Mouse (Mus musculus) lung, embryonic 14.5 days (tissue): ENCODE data around the gene Myo10. TPM values are rescaled to one million over a fixed set of nuclear protein-coding genes. Genes with fewer than 3 reads are reported as not detected.
A peak's percentile ranks its signal among the peaks of the same experiment; 100 is the strongest.

Experiments used
- ATAC-seq: fragments of 200-750 bp; cut with Nextera tagmentation; 2 replicates; pipeline ENCODE4 v1.8.0; 2017; ENCODE audit warnings: mild to moderate bottlenecking, moderate TSS enrichment, moderate library complexity; ENCODE audit not compliant: insufficient read depth
- DNase-seq: peaks from one replicate; pipeline ENCODE4 v3.0.0-alpha.2; 2015
- H3K27ac ChIP-seq: fragments of 300-500 bp; sonication (generic); 2 replicates; pipeline ENCODE4 v1.5.1; 2014; ENCODE audit warnings: low read depth, mild to moderate bottlenecking, moderate library complexity
- H3K27me3 ChIP-seq: fragments of 300-500 bp; sonication (generic); 2 replicates; pipeline ENCODE4 v1.6.1; 2014; ENCODE audit warnings: low read length, control low read depth; ENCODE audit not compliant: insufficient read depth
- H3K36me3 ChIP-seq: fragments of 300-500 bp; sonication (generic); 2 replicates; pipeline ENCODE4 v1.6.1; 2014; ENCODE audit warnings: control low read depth; ENCODE audit not compliant: insufficient read depth
- H3K4me1 ChIP-seq: fragments of 300-500 bp; sonication (generic); 2 replicates; pipeline ENCODE4 v1.6.1; 2014; ENCODE audit warnings: antibody characterized with exemption, control low read depth; ENCODE audit not compliant: insufficient read depth
- H3K4me2 ChIP-seq: fragments of 300-500 bp; sonication (generic); 2 replicates; pipeline ENCODE4 v1.6.1; 2014; ENCODE audit warnings: mild to moderate bottlenecking
- H3K4me3 ChIP-seq: fragments of 300-500 bp; sonication (generic); 2 replicates; pipeline ENCODE4 v1.5.1; 2014; ENCODE audit warnings: low read depth, low read length
- H3K9ac ChIP-seq: fragments of 300-500 bp; sonication (generic); 2 replicates; pipeline ENCODE4 v1.6.1; 2014
- H3K9me3 ChIP-seq: fragments of 300-500 bp; sonication (generic); 2 replicates; pipeline ENCODE4 v1.6.1; 2016; ENCODE audit warnings: low read depth, low read length, control low read depth
- CTCF ChIP-seq: IDR thresholded peaks from 2 replicates; pipeline ENCODE4 v1.5.1; 2016; ENCODE audit warnings: antibody characterized with exemption, low read depth
- WGBS: fragments of 180-500 bp; shearing (Covaris S2); extraction: QIAGEN DNeasy Blood & Tissue Kit; methylation state at CpG from one replicate; pipeline ENCODE4 v1.1.7; 2014; 5-methylcytosine and 5-hydroxymethylcytosine counted together
- polyA plus RNA-seq: library from polyadenylated mRNA; unstranded; fragments of >200 nt; fragmentation: Nextera tagmentation; extraction: Ambion mirVana; gene quantifications from 2 replicates; pipeline ENCODE4 v1.2.1, GENCODE M21; 2014

The Myo10 gene
- polyA plus RNA-seq, 1 experiment from 2014 or later: 54.8 TPM

DNA sequence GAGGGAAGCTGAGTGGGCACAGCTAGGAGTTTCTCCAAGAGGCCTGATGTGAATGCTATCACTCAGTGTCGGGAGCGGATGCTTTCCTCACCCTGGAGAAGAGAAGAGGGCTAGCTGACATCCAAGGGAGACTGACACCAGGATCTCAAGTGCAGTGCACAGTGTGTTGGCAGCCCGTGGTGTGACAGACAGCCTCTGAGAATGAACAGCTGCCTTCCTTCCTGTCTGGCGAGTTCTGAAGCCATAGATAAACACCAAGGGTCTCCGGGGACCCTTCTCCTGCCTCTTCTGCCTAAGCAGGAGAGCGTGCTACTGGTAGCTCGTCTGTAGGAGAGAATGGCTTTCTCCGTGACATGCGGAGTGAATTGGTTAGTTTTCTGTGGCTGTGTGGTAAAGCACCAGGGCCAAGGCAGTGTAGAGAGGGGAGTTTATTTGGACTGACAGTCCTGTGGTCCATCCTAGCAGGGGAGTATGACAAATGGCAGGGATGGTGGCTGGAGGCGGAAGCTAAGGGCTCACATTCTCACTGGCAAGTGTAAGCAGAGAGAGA is 58.0 kb downstream of the Myo10 start:
- peak overlapping the region; percentile 39; the same call in 1 of the 2 replicates for H3K4me2 ChIP-seq
- no peak overlapping the region for H3K4me3 ChIP-seq
- WGBS: 31% methylated on average over 10 of the region's 10 CpGs
- H3K9ac ChIP-seq: no peak overlapping the region
- H3K27ac ChIP-seq: peak overlapping the region; percentile 50; the same call in 1 of the 2 replicates
- H3K4me1 ChIP-seq: peaks cover 30% of the 10 kb centered on the region
- H3K36me3 ChIP-seq: no peaks in the 10 kb centered on the region
- TF ChIP-seq CTCF: no peak
- no peaks in the 10 kb centered on the region for H3K9me3 ChIP-seq
- peak; percentile 80 for DNase-seq
- peak; percentile 86 for ATAC-seq
- H3K27me3 ChIP-seq: no peaks in the 10 kb centered on the region

DNA sequence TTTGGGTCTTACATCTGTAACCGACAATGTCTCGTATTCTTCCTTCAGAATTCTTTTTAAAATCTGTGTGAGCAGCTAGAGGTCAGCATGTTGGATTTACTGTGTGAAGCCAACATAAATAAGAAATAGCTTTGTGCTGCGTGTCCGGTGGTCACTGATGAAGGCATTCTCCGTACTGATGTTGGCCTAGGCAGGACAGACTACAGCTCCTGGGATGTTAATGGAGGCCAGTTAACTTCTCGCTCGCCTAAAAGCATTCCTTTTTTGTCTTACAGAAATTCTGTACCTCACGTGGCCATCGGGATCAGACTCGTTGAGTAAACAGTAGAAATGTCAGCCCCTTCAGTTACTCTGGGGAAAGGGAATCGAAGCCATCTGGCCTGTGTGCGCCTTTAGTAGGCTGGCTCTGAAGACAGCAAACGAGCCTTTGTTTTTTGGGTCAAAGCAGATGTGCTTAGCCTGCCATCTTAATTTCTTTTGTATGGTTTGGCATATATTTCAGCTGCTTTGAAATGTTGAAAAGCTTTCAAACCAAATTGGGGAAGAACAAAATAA is 60.7 kb downstream of the Myo10 start:
- 26% methylated on average over 13 of the region's 13 CpGs for WGBS
- H3K4me2 ChIP-seq: no peak overlapping the region
- H3K4me1 ChIP-seq: peaks cover 24% of the 10 kb centered on the region
- H3K27ac ChIP-seq: peak overlapping the region; percentile 6; the same call in 1 of the 2 replicates
- DNase-seq (peak; percentile 55), ATAC-seq (peak; percentile 50; the same call in 1 of the 2 replicates)
- no peak overlapping the region for H3K4me3 ChIP-seq
- H3K36me3 ChIP-seq: no peaks in the 10 kb centered on the region
- no peak for TF ChIP-seq CTCF
- no peaks in the 10 kb centered on the region for H3K9me3 ChIP-seq
- no peak overlapping the region for H3K9ac ChIP-seq
- no peaks in the 10 kb centered on the region for H3K27me3 ChIP-seq

DNA sequence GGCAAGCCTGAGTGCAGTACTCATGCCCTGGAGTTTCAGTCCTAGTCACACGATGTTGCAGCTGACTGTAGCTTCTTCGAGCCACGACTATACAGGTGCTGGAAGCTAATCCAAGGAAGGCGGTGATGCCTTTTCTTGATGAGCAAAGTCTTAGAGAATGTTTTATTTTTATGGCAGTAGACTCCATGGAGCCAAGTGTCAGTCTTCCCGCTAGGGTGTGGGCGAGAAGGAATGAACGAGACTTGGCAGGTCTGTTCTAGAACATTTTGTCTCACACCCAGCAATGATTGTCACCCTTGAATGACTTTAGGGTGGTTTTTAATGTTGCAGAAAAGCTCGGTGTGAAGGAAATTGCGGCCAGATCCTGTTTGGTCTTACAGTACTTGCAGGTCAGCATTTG is 62.9 kb downstream of the Myo10 start:
- Histone ChIP-seq H3K4me1 (peaks cover 5% of the 10 kb centered on the region), H3K27ac (no peak overlapping the region), H3K9ac (no peak overlapping the region), H3K36me3 (no peaks in the 10 kb centered on the region), H3K4me2 (no peak overlapping the region), H3K4me3 (no peak overlapping the region), H3K9me3 (no peaks in the 10 kb centered on the region), H3K27me3 (no peaks in the 10 kb centered on the region)
- DNase-seq: no peak
- 81% methylated on average over 9 of the region's 9 CpGs for WGBS
- TF ChIP-seq CTCF: no peak
- no peak for ATAC-seq

DNA sequence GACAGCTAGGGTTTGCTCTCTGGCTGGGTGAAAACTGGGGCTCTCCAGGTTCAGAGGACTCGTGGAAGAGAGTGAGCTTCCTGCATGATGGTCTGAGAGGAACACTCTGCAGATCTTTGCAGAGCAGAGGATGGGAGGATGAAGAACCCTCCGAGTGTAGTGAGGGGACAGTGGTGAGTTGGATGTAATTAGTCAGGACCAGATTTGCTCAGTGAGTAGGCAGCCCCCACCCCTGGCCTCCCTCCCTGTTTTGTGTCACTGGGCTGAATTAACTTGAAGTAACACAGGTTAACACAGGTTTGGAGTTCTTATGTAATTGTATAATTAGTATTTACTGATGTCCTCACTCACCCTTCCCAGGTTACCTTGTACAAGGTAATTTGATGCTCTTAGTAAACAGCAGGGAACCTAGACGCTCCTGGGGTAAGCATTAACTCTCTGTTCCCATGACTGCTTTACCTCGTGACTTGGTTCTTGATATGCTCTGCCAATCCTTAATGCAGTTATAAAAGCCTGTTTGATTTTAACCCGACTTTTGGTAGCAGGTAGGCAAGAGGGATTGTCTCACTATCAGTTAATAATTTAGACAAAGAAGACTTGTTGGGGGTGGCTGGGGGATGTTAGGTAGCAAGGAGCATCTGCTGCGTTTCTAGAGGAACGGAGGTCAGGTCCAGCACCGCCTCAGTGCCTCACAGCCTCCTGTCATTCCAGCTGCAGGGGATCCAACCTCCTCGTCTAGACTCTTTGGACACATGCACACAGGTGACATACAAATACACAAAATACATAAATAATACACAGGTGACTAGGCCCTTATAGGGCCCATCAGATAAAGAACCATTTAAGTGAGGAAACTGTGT is 66.3 kb downstream of the Myo10 start:
- DNase-seq (no peak), ATAC-seq (no peak; the same call in 1 of the 2 replicates)
- H3K4me1 ChIP-seq: peaks cover 8% of the 10 kb centered on the region; the same call in 1 of the 2 replicates
- H3K4me3 ChIP-seq: no peak overlapping the region
- H3K4me2 ChIP-seq: no peak overlapping the region
- H3K27ac ChIP-seq: no peak overlapping the region
- H3K27me3 ChIP-seq: no peaks in the 10 kb centered on the region
- no peak for TF ChIP-seq CTCF
- no peaks in the 10 kb centered on the region for H3K9me3 ChIP-seq
- no peaks in the 10 kb centered on the region for H3K36me3 ChIP-seq
- WGBS: 46% methylated on average over 9 of the region's 9 CpGs
- no peak overlapping the region for H3K9ac ChIP-seq

DNA sequence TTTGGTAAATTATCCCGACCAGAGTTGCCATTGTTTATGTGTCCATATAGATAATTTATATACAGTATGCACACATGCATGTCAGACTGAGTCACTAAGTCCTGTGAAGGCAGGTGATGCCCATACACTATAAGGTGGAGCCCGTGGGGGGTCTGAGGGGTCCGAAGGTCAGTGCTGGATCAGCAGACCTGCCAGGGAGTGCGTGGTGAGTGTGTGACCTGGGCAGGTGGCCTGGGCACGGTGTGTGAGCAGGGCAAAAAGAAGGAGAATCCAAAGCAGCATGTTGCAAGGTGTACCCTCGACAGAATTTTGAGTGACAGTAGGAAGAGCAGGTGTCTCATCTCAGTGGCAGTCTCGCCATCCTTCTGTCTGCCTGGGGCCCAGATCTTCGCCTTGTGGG is 67.2 kb downstream of the Myo10 start:
- TF ChIP-seq CTCF: no peak
- H3K4me1 ChIP-seq: peaks cover 8% of the 10 kb centered on the region; the same call in 1 of the 2 replicates
- no peak for DNase-seq
- WGBS: 64% methylated on average over 8 of the region's 8 CpGs
- no peak overlapping the region for H3K9ac ChIP-seq
- H3K27ac ChIP-seq: no peak overlapping the region
- no peaks in the 10 kb centered on the region for H3K36me3 ChIP-seq
- no peak overlapping the region for H3K4me3 ChIP-seq
- no peak for ATAC-seq
- no peaks in the 10 kb centered on the region for H3K9me3 ChIP-seq
- no peak overlapping the region for H3K4me2 ChIP-seq
- no peaks in the 10 kb centered on the region for H3K27me3 ChIP-seq

DNA sequence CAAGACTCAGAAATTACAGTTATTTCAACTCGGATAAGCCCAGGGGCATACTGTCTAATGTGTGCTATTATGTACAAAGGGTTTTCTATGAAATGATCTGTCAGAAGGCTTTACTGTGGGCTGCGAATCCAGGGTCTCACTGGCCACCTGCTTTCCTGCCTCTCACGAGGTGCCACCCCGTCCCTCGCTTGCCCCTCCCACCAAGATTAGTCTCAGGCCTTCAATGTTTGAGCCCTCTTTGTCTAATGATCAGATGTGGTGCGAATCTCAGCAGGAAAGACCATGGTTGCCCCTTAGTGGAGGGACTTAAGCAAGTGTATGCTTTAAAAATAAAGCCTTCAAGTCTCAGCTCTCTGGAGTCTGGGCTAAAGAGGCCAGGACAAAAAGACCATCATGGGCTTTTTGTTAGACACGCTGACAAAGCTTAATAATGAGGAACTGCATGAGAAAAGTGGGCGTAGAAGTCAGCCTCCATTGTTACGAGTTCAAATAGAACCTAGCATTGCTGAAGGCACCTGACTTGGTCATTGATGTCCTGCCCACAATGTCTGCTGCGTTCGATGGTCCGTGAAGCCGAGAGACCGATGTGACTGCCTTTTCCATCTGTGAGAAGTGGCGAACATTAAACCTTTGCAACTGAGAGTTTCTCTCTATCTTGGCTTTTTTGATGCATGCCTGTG is 67.9 kb downstream of the Myo10 start:
- DNase-seq: no peak
- Histone ChIP-seq H3K4me3 (no peak overlapping the region), H3K9ac (no peak overlapping the region), H3K4me2 (no peak overlapping the region), H3K36me3 (no peaks in the 10 kb centered on the region), H3K4me1 (peaks cover 8% of the 10 kb centered on the region; the same call in 1 of the 2 replicates), H3K27me3 (no peaks in the 10 kb centered on the region), H3K9me3 (no peaks in the 10 kb centered on the region), H3K27ac (no peak overlapping the region; the same call in 1 of the 2 replicates)
- 73% methylated on average over 15 of the region's 15 CpGs for WGBS
- no peak for ATAC-seq
- TF ChIP-seq CTCF: no peak

DNA sequence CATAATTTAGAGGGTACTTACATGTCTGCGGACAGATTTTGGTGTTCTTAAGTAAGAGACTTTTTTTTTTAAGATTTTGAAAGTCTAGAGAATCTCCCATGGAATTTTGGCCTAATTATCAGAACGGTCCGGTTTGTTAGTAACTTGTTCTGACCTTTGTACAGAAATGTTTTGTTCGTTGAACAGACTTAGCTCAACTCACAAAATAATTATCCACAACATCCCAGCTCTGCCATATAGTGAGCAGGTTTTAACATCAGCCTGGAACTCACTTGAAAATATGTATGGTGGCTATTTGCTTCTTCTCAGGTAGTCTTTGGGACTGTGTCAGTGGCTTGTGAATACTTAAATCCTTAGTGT is 68.4 kb downstream of the Myo10 start:
- Histone ChIP-seq H3K9ac (no peak overlapping the region), H3K9me3 (no peaks in the 10 kb centered on the region), H3K36me3 (no peaks in the 10 kb centered on the region), H3K4me2 (no peak overlapping the region), H3K27me3 (no peaks in the 10 kb centered on the region), H3K27ac (no peak overlapping the region), H3K4me1 (peaks cover 8% of the 10 kb centered on the region; the same call in 1 of the 2 replicates), H3K4me3 (no peak overlapping the region)
- no peak for TF ChIP-seq CTCF
- no peak for DNase-seq
- ATAC-seq: no peak
- 75% methylated on average over 4 of the region's 4 CpGs for WGBS
